Mouse (Mus musculus) heart, adult 11 months (tissue): ENCODE data around the gene Slc12a5.

ENCODE experiments used
- DNase-seq: peaks from one replicate; pipeline ENCODE4 v3.0.0; 2022

Slc12a5 gene

GRCm38 (mm10) chr2:164947930-164948329 lies 12.7 kb upstream of the Slc12a5 start:
- no peak for DNase-seq

GRCm38 (mm10) chr2:164948962-164949361 lies 11.6 kb upstream of the Slc12a5 start:
- DNase-seq: no peak

- no peak for DNase-seq
Measured at GRCm38 (mm10) chr2:164950501-164950900, 10.1 kb upstream of the Slc12a5 start.

- no peak for DNase-seq
Measured at GRCm38 (mm10) chr2:164951745-164952144, 8.9 kb upstream of the Slc12a5 start.

GRCm38 (mm10) chr2:164952448-164952847 lies 8.2 kb upstream of the Slc12a5 start:
- no peak for DNase-seq

- DNase-seq: peak; percentile 93
Measured at GRCm38 (mm10) chr2:164953224-164953623, 7.4 kb upstream of the Slc12a5 start.

GRCm38 (mm10) chr2:164955725-164956124 lies 4.9 kb upstream of the Slc12a5 start:
- DNase-seq: no peak

GRCm38 (mm10) chr2:164956195-164956594 lies 4.4 kb upstream of the Slc12a5 start:
- DNase-seq: no peak

GRCm38 (mm10) chr2:164957548-164958315 lies 2.9 kb upstream of the Slc12a5 start:
- DNase-seq: no peak

GRCm38 (mm10) chr2:164961506-164962182 lies 1.0 kb downstream of the Slc12a5 start:
- no peak for DNase-seq

- no peak for DNase-seq
Measured at GRCm38 (mm10) chr2:164962183-164962580, 1.6 kb downstream of the Slc12a5 start.

GRCm38 (mm10) chr2:164964242-164964894 lies 3.8 kb downstream of the Slc12a5 start:
- no peak for DNase-seq

- DNase-seq: no peak
Measured at GRCm38 (mm10) chr2:164964981-164965380, 4.4 kb downstream of the Slc12a5 start.

GRCm38 (mm10) chr2:164966381-164966780 lies 5.8 kb downstream of the Slc12a5 start:
- DNase-seq: no peak

GRCm38 (mm10) chr2:164967193-164967592 lies 6.6 kb downstream of the Slc12a5 start:
- DNase-seq: no peak

- no peak for DNase-seq
Measured at GRCm38 (mm10) chr2:164967761-164968440, 7.3 kb downstream of the Slc12a5 start.

- DNase-seq: no peak
Measured at GRCm38 (mm10) chr2:164968451-164968851, 7.8 kb downstream of the Slc12a5 start.

- DNase-seq: no peak
Measured at GRCm38 (mm10) chr2:164969348-164969781, 8.8 kb downstream of the Slc12a5 start.

- DNase-seq: no peak
Measured at GRCm38 (mm10) chr2:164970631-164971196, 10.1 kb downstream of the Slc12a5 start.

- DNase-seq: no peak
Measured at GRCm38 (mm10) chr2:164972646-164973045, 12.0 kb downstream of the Slc12a5 start.

GRCm38 (mm10) chr2:164975611-164976010 lies 15.0 kb downstream of the Slc12a5 start:
- no peak for DNase-seq

GRCm38 (mm10) chr2:164979749-164980148 lies 19.1 kb downstream of the Slc12a5 start:
- no peak for DNase-seq

GRCm38 (mm10) chr2:164985962-164986361 lies 25.4 kb downstream of the Slc12a5 start:
- no peak for DNase-seq
